Mouse (Mus musculus): ENCODE results near the gene Plekhs1.

The Plekhs1 gene
- long read RNA-seq, experiment 1: 0 reads
- long read RNA-seq, experiment 2: 0 reads

- intact Hi-C loops (cut with DNase I): no loop called here
Observed at GRCm38 (mm10) chr19:56461522-56462101, at the start of gene Plekhs1. Plekhs1 (plus strand) TSS chr19:56461640.

DNA sequence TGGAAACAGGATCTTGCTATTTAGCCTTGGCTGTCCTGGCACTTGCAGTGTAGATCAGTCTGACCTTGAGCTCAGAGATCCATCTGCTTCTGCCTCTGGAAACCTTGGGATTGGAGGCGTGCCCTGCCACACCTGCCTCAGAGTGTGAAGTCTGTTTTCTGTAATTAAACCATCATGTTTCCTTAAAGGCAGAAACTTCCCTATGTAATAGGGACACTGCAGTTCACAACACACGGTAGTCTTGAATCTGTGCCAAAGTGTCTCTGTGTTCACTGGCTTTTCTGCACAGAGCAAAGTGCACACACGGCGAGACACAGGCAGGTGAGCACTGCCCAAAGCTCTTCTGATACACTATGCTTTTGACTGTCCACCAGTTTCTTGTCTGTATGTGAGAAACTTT is 43.0 kb upstream of the Plekhs1 start:
- intact Hi-C loops (cut with DNase I): no loop called here

DNA sequence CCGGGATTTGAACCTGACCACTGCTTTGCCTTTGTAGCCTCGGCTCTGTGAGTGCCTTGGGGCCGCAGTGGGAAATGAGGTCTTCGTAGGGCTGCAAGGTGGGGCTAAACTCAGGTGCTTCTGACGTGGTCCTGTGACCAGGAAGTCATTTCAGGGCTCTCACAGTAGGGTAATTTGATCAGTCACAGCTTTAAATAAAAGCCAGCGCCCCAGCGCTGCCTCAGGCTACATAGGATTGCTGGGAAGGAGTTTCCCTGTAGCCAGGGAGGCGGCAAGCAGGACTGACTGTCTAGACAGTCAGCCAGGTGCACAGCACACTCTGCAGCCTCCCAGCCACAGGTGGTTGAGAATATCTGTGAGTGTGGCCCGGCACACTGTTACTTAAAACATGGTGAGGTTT is 42.0 kb upstream of the Plekhs1 start:
- intact Hi-C loops (cut with DNase I): no loop called here

- intact Hi-C loops (cut with DNase I): loop anchor here (5.0 kb wide), 3 partner anchors 147 to 487 kb away; no protein-coding TSS in a partner anchor
Observed at GRCm38 (mm10) chr19:56420345-56420744, 41.1 kb upstream of the Plekhs1 start.

DNA sequence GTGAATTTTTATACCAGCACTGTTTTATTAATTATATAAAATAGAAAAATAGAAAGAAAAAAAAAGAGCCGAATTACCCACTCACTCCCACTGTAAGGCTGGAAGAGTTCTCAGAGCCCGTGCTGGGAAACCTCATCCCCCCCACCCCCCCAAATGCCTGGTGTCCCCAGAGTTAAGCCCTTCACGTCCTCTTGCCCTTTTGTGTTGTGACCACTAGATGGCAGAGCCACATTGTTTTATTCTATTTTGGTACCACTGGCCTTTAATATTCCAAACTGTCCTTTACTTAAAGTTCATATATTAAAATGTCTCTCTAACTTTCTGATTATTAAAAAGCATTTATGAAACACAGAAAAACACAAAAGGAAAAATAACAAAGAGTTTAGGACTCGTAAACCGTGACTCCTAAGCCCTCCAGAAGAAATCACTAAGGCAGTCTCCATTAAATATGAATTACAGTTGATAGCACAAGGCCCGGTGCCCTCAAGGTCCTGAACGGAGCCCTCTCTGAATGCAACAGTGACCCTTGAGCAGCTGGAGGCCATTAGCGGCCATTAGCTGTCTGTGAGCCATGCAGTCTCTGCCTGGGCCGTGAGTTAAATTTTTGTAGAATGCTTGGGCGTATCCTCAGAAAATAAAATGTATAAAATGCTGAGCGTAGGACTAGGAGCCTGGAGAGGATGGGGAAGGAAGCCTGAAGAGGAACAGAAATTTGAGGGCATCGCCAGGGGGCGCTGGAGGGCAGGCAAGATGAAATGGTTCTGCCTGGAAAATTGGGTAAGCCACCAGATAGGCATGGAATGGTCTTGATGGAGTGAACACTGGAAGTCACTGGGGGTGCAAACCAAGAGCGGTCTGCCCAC is 38.7 kb upstream of the Plekhs1 start:
- intact Hi-C loops (cut with DNase I): loop anchor here (5.0 kb wide), 3 partner anchors 145 to 485 kb away; no protein-coding TSS in a partner anchor

GRCm38 (mm10) chr19:56423370-56423769 is 38.1 kb upstream of the Plekhs1 start:
- intact Hi-C loops (cut with DNase I): loop anchor here (5.0 kb wide), 3 partner anchors 144 to 484 kb away; no protein-coding TSS in a partner anchor

DNA sequence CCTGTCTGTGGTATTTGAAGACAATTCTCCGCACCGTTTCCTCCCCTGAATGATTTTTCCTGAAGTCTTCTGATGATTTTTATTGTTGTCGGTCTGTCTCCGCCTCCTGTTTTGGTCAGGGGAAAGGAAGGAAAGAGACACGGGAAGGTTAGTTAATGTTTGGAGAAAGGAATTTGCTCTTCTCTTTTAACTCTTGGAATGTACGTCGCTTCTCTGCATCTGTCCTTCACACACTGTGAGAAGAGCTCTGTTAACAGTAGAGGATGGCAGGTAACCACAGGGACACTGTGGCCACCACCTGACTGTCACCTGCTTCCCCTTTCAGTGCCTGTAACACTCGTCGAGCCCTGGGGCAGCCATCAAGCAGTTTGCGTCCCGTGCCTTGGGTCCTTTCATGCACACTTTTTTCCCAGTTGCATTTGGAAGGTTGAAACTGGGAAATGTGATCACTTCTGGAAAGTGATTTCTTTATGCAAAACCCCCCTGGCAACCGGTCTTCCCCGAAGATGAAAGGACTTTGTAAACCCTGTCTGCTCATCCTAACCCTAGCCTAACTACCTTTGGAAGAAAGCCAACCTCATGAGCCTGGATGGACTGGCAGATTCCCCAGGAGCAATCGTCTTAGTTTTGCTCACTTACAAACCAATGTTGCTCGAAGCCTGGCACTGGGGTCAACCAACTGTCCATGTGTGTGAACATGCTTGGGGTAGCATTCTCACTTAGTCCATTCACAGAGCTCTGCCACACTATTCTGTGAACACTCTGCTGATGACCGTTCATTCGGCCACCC is 36.6 kb upstream of the Plekhs1 start:
- intact Hi-C loops (cut with DNase I): loop anchor here (5.0 kb wide), 3 partner anchors 142 to 482 kb away; no protein-coding TSS in a partner anchor

DNA sequence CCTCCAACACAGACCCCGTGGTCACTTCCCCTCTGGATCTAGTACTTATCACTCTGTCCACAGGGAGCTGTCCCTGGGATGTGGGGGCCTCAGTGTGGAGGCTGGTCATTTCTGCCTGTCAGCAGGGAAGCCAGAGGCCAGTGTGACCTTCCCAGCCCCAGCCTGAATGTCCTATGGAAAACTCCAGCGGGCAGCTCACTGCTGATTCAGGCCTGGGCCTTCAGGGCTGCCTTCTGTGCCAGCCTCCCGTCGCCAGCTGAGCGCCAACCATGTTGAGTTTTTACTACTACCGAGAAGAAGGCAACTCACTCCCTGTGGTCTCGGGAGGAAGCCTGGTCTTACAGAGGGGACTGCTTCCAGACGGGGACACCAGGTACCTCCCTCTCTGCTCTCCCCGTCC is 35.9 kb upstream of the Plekhs1 start:
- intact Hi-C loops (cut with DNase I): no loop called here

- intact Hi-C loops (cut with DNase I): no loop called here
Observed at GRCm38 (mm10) chr19:56430369-56430768, 31.1 kb upstream of the Plekhs1 start.

- intact Hi-C loops (cut with DNase I): no loop called here
Observed at GRCm38 (mm10) chr19:56432706-56433105, 28.7 kb upstream of the Plekhs1 start.

DNA sequence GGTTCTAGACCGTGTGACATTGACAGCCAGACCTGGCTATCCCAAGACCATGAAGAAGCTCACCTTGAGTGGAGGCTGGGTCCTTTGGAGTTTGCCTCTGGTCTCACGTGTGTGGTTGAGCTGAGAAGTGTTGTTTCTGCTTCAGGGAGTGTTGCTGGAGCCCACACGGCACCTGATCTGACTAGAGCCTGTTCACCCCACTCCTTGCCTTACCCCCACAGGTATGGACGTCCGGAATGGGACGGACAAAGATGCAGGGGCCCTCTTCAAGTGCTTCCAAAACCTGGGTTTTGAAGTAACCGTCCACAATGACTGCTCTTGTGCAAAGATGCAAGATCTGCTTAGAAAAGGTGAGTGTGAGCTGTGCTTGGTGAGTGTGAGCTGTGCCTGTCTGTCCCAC is 27.9 kb upstream of the Plekhs1 start:
- intact Hi-C loops (cut with DNase I): no loop called here

DNA sequence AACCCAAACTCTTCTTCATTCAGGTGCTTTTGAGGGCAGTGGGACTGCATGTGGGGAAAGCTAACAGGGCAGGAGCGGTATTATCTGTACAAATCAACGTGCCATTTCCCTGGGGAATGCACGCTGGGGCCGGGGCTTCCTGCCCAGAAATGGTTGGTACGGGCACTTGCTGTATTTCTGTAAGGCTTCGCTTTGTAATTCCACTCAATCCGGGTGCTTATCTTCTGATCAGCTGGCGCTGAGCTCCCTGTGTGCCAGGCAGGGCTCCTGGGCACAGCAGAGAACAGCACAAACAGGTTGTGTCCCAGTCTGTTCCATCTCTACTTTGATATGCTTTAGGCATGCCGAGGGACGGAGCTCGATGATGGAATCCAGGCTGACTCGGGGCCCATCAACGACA is 25.1 kb upstream of the Plekhs1 start:
- intact Hi-C loops (cut with DNase I): no loop called here

DNA sequence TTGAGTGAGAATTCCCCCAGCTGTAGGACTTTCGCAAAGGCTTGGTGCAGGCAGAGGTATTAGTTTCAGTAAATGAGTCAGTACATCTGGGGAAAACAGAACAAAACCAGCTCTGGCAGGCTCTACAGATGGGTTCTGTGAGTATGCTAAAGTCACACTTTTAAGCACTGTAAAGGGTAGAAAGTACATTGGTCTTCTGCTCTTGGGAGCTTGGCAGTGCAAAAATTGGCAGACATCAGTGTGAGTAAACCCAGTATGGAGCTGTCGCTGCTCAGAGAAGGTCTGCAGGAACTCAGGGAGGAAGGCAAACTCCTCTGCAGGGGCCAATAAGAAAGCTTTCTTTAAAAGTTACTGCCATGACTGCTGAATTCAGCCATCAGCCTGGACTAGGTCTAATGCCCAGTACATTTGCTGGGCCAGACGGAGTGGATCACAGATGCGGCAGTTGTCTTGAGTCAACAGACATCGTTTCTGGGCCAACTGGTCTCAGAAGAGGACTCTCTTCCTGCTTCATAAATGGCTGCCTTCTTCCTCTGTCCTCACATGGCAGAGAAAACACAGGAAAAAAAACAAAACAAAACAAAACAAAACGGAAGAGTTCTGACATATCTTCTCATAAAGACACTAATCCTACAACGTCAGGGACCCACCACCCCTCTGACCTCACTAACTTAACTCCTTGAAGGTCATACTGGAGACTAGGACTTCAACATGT is 22.9 kb upstream of the Plekhs1 start:
- intact Hi-C loops (cut with DNase I): no loop called here

DNA sequence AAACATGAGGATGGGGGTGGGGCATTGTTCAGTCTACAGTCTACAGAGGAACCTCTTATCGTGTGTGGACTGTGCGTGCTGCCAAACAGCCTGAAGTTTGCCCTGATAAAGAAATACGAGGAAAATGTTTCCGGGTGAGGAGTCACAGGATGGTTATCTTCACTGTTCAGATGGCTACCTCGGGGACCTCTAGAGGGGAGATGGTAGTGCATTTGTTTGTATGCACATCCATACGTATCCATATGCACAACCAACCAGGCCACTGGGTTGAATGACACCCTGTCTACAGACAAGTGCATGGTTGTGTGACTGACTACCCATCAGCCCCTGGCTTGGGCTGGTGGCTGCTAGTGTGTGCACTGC is 22.4 kb upstream of the Plekhs1 start:
- intact Hi-C loops (cut with DNase I): no loop called here

DNA sequence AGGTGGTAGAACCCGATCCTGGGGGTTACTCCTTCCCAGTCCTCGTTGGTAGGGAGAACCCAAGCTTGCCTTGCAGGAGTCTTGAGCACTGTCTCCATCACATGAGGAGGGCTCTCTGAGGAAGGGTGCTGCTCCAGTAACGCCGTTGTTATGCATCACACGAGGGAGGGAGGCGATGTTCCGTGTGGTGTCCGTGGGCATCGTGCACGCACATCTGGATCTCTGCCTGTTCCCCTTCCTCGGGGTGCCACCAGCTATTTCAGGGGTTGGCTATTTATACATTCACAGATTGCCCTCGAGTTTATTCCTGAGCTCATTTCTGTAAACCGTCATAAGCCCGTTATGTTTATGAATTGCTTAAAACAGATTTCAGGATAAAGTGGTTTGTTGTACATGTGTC is 18.0 kb upstream of the Plekhs1 start:
- intact Hi-C loops (cut with DNase I): no loop called here

DNA sequence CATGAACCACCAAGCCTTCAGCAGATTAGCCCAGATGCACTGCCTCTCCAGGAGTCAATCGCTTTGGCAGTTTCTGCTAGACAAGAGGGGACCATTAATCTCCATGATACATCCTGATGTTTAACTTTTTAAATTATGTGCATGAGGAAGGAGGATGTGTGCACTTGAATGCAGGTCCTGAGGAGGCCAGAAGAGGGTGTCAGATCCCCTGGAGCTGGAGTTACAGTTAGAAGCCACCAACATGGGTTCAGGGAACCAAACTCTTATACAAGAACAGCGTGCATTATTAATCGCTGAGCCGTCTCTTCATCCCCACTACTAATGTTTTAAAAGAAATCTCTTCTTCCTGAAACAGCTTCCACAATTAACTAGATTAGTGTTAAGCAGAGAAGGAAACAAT is 12.7 kb upstream of the Plekhs1 start:
- intact Hi-C loops (cut with DNase I): no loop called here

DNA sequence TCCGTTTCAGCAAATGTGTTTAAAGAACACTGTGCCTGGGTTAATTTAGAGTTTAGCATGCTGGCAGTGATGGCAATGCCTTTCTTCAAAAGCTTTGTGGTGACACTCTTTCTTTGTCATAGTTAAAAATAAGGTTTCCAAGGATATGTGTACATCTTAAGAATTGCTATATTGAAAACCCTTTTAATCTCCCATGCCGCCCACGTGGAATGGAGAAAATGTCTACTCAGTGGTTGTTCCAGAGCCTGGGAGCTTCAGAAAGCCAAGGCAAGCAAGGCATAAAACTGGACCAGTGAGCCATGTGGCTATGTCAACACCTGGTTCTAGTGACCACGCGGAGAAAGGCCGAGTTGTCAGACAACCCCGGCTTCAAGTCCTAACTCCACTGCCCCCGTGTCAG is 11.9 kb upstream of the Plekhs1 start:
- intact Hi-C loops (cut with DNase I): no loop called here

DNA sequence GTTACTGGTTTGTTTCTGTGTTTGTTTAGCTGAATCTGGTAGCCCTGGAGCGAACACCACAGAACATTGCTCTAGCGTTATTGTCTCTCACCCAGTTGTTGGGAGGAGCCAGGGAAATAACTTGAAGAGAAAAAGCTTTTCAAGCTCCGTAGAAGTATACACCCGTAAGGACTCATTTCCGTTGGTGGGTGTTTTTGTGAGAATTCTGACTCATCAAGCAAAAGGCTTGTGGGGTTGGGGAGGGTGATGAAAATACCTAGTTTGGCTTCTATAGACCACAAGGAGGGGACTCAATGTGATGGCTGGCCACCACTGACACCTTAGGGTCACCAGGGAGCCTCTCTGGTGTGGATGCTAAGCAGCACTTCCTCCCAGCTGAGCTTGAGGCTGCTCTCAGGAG is 10.5 kb upstream of the Plekhs1 start:
- intact Hi-C loops (cut with DNase I): no loop called here

DNA sequence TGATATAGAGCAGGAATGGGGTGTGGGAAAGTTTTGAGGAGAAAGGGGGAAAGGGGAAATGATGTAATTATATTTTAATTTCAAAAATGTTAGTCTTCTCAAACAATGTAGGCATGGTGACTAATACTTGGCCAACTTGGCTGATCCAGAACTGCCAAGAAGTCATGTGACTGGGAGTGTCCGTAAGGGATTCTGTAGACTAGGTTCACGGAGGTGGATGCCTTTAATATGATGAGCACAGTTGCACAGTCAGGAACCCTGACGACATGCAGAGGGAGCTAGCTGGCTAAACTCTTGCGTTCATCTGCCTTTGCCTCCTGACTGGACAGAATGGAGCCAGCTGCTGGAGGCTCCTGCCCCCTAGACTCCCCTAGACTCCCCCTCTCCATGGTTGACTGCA is 9.6 kb upstream of the Plekhs1 start:
- intact Hi-C loops (cut with DNase I): no loop called here

GRCm38 (mm10) chr19:56452421-56452820 is 9.0 kb upstream of the Plekhs1 start:
- intact Hi-C loops (cut with DNase I): no loop called here

- intact Hi-C loops (cut with DNase I): no loop called here
Observed at GRCm38 (mm10) chr19:56454862-56455261, 6.6 kb upstream of the Plekhs1 start.
